Mouse (Mus musculus) kidney, adult 9 months (tissue): Measurements from ENCODE around the gene Asgr1.
A peak's percentile ranks its signal among the peaks of the same experiment; 100 is the strongest.

Experiments used
- DNase-seq: peaks from one replicate; pipeline ENCODE4 v3.0.0; 2022

The Asgr1 gene

GRCm38 (mm10) chr11:70053898-70054570, at the start of gene Asgr1:
TSS of gene Asgr1 (plus strand) at chr11:70054085.
- peak; percentile 42 for DNase-seq

GRCm38 (mm10) chr11:70005521-70005920, 48.4 kb upstream of the Asgr1 start:
- no peak for DNase-seq

GRCm38 (mm10) chr11:70010033-70010432, 43.9 kb upstream of the Asgr1 start:
- DNase-seq: no peak

GRCm38 (mm10) chr11:70010548-70010947, 43.3 kb upstream of the Asgr1 start:
- no peak for DNase-seq

- no peak for DNase-seq
Measured at GRCm38 (mm10) chr11:70010961-70011360, 42.9 kb upstream of the Asgr1 start.

GRCm38 (mm10) chr11:70012931-70013330, 41.0 kb upstream of the Asgr1 start:
- no peak for DNase-seq

- no peak for DNase-seq
Measured at GRCm38 (mm10) chr11:70013408-70013807, 40.5 kb upstream of the Asgr1 start.

GRCm38 (mm10) chr11:70014051-70014450, 39.8 kb upstream of the Asgr1 start:
- no peak for DNase-seq

GRCm38 (mm10) chr11:70014880-70015558, 38.9 kb upstream of the Asgr1 start, which contains the start of gene Acadvl:
TSS of gene Acadvl (minus strand) at chr11:70015411.
- peak; percentile 95 for DNase-seq

GRCm38 (mm10) chr11:70015677-70016076, 38.2 kb upstream of the Asgr1 start:
- peak; percentile 8 for DNase-seq

GRCm38 (mm10) chr11:70016177-70016576, 37.7 kb upstream of the Asgr1 start:
- DNase-seq: peak; percentile 8

GRCm38 (mm10) chr11:70016669-70017068, 37.2 kb upstream of the Asgr1 start, which contains the start of gene Dlg4:
TSS of gene Dlg4 (plus strand) at chr11:70016942.
- DNase-seq: peak; percentile 9

- DNase-seq: peak; percentile 21
Measured at GRCm38 (mm10) chr11:70017199-70017767, 36.6 kb upstream of the Asgr1 start.

GRCm38 (mm10) chr11:70018131-70018990, 35.5 kb upstream of the Asgr1 start:
- peak; percentile 36 for DNase-seq

- no peak for DNase-seq
Measured at GRCm38 (mm10) chr11:70019495-70020021, 34.3 kb upstream of the Asgr1 start.

- DNase-seq: no peak
Measured at GRCm38 (mm10) chr11:70020022-70020631, 33.8 kb upstream of the Asgr1 start.

GRCm38 (mm10) chr11:70020731-70021263, 33.1 kb upstream of the Asgr1 start:
- peak; percentile 89 for DNase-seq

GRCm38 (mm10) chr11:70021264-70022132, 32.4 kb upstream of the Asgr1 start:
- DNase-seq: peak; percentile 98

GRCm38 (mm10) chr11:70023481-70024150, 30.3 kb upstream of the Asgr1 start:
- no peak for DNase-seq

GRCm38 (mm10) chr11:70024151-70024514, 29.8 kb upstream of the Asgr1 start:
- no peak for DNase-seq
